Mouse (Mus musculus): ENCODE measurements around the gene Snx9. TPM values are rescaled to one million over a fixed set of nuclear protein-coding genes. Genes with fewer than 3 reads are reported as not detected.

Gene Snx9
- total RNA-seq, 1 experiment: 8.8 TPM

- Histone ChIP-seq H3K4me1 (ENCODE audit: control insufficient read depth in 2 of 2, insufficient read depth in 2 of 2, low read length in 2 of 2, poor library complexity in 1 of 2) (peaks cover 7 to 12% of the 10 kb centered on the region in 2 experiments), H3K9me3 (ENCODE audit: control insufficient read depth, insufficient read depth, low read depth, low read length) (no peaks in the 10 kb centered on the region), H3K36me3 (ENCODE audit: control insufficient read depth, insufficient read depth, low read length, poor library complexity, severe bottlenecking) (no peaks in the 10 kb centered on the region), H3K27ac (ENCODE audit: insufficient read depth, low read depth, low read length, poor library complexity, severe bottlenecking) (no peak overlapping the region), H3K4me3 (ENCODE audit: insufficient read depth in 1 of 2, low read depth in 1 of 2, low read length in 2 of 2, poor library complexity in 1 of 2, severe bottlenecking in 1 of 2) (no peak overlapping the region), H3K9ac (ENCODE audit: insufficient read depth, low read depth, low read length, poor library complexity, severe bottlenecking) (no peak overlapping the region)
- no peak for TF ChIP-seq HCFC1 (IDR thresholded peaks at IDR 0.05; ENCODE audit: borderline replicate concordance, insufficient read depth, low read length)
- TF ChIP-seq ZC3H11A (IDR thresholded peaks at IDR 0.05; ENCODE audit: borderline replicate concordance, low read depth, low read length): no peak
- TF ChIP-seq MAFK (IDR thresholded peaks at IDR 0.05; ENCODE audit: insufficient read depth, low read depth, low read length): no peak
- TF ChIP-seq ZNF384 (IDR thresholded peaks at IDR 0.05; ENCODE audit: low read depth, low read length): no peak
- DNase-seq (ENCODE audit: low read depth, low spot score): no peak
- in situ Hi-C loops (cut with MboI; ENCODE audit: low sequenced_read_pairs in 2 of 2, unreplicated experiment in 2 of 2): no loop called here
Measured at GRCm38 (mm10) chr17:5858209-5858608, 17.1 kb downstream of the Snx9 start.

GRCm38 (mm10) chr17:5862285-5862684 is 21.2 kb downstream of the Snx9 start:
- H3K4me1 ChIP-seq (ENCODE audit: control insufficient read depth in 2 of 2, insufficient read depth in 2 of 2, low read length in 2 of 2, poor library complexity in 1 of 2): peaks cover 3 to 4% of the 10 kb centered on the region in 2 experiments; a peak in 2 of 4 replicates
- H3K36me3 ChIP-seq (ENCODE audit: control insufficient read depth, insufficient read depth, low read length, poor library complexity, severe bottlenecking): no peaks in the 10 kb centered on the region
- no peak overlapping the region for H3K9ac ChIP-seq (ENCODE audit: insufficient read depth, low read depth, low read length, poor library complexity, severe bottlenecking)
- in situ Hi-C loops (cut with MboI; ENCODE audit: low sequenced_read_pairs in 2 of 2, unreplicated experiment in 2 of 2): no loop called here
- no peak overlapping the region for H3K4me3 ChIP-seq (ENCODE audit: insufficient read depth in 1 of 2, low read depth in 1 of 2, low read length in 2 of 2, poor library complexity in 1 of 2, severe bottlenecking in 1 of 2)
- TF ChIP-seq CHD2 (IDR thresholded peaks at IDR 0.05; ENCODE audit: low read depth, low read length) (no peak), MAFK (IDR thresholded peaks at IDR 0.05; ENCODE audit: insufficient read depth, low read depth, low read length) (no peak), ZNF384 (IDR thresholded peaks at IDR 0.05; ENCODE audit: low read depth, low read length) (no peak), ZC3H11A (IDR thresholded peaks at IDR 0.05; ENCODE audit: borderline replicate concordance, low read depth, low read length) (no peak), HCFC1 (IDR thresholded peaks at IDR 0.05; ENCODE audit: borderline replicate concordance, insufficient read depth, low read length) (no peak)
- H3K27ac ChIP-seq (ENCODE audit: insufficient read depth, low read depth, low read length, poor library complexity, severe bottlenecking): no peak overlapping the region
- DNase-seq (ENCODE audit: low read depth, low spot score): no peak
- H3K9me3 ChIP-seq (ENCODE audit: control insufficient read depth, insufficient read depth, low read depth, low read length): no peaks in the 10 kb centered on the region

DNA sequence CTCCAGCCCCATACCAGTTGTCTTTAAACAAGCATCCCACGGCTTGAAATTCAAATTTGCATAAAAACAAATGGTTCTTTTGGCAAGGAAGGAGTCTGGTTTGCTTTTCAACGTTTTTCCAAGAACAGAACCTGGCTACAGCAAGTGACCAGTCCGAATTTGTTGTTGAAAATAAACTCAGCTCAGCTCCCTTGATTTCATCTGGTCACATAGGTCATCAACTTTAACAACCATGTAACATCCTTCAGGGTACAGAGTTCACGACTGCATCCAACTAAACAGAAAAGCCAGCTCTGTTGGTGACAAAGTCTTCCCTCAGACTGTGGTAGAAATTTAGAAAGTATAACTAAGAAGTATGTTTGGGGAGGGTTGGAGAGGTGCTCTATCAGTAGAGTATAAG is 21.7 kb downstream of the Snx9 start:
- no peak for DNase-seq (ENCODE audit: low read depth, low spot score)
- Histone ChIP-seq H3K4me1 (ENCODE audit: control insufficient read depth in 2 of 2, insufficient read depth in 2 of 2, low read length in 2 of 2, poor library complexity in 1 of 2) (peaks cover 2 to 3% of the 10 kb centered on the region in 2 experiments; a peak in 2 of 4 replicates), H3K9ac (ENCODE audit: insufficient read depth, low read depth, low read length, poor library complexity, severe bottlenecking) (no peak overlapping the region), H3K36me3 (ENCODE audit: control insufficient read depth, insufficient read depth, low read length, poor library complexity, severe bottlenecking) (no peaks in the 10 kb centered on the region), H3K9me3 (ENCODE audit: control insufficient read depth, insufficient read depth, low read depth, low read length) (no peaks in the 10 kb centered on the region), H3K4me3 (ENCODE audit: insufficient read depth in 1 of 2, low read depth in 1 of 2, low read length in 2 of 2, poor library complexity in 1 of 2, severe bottlenecking in 1 of 2) (no peak overlapping the region), H3K27ac (ENCODE audit: insufficient read depth, low read depth, low read length, poor library complexity, severe bottlenecking) (no peak overlapping the region)
- TF ChIP-seq MAFK (IDR thresholded peaks at IDR 0.05; ENCODE audit: insufficient read depth, low read depth, low read length) (no peak), ZNF384 (IDR thresholded peaks at IDR 0.05; ENCODE audit: low read depth, low read length) (no peak), ZC3H11A (IDR thresholded peaks at IDR 0.05; ENCODE audit: borderline replicate concordance, low read depth, low read length) (no peak), CHD2 (IDR thresholded peaks at IDR 0.05; ENCODE audit: low read depth, low read length) (no peak), HCFC1 (IDR thresholded peaks at IDR 0.05; ENCODE audit: borderline replicate concordance, insufficient read depth, low read length) (no peak)
- in situ Hi-C loops (cut with MboI; ENCODE audit: low sequenced_read_pairs in 2 of 2, unreplicated experiment in 2 of 2): no loop called here

GRCm38 (mm10) chr17:5863745-5864144 is 22.6 kb downstream of the Snx9 start:
- in situ Hi-C loops (cut with MboI; ENCODE audit: low sequenced_read_pairs in 2 of 2, unreplicated experiment in 2 of 2): no loop called here
- TF ChIP-seq HCFC1 (IDR thresholded peaks at IDR 0.05; ENCODE audit: borderline replicate concordance, insufficient read depth, low read length) (no peak), ZNF384 (IDR thresholded peaks at IDR 0.05; ENCODE audit: low read depth, low read length) (no peak), CHD2 (IDR thresholded peaks at IDR 0.05; ENCODE audit: low read depth, low read length) (no peak), ZC3H11A (IDR thresholded peaks at IDR 0.05; ENCODE audit: borderline replicate concordance, low read depth, low read length) (no peak), MAFK (IDR thresholded peaks at IDR 0.05; ENCODE audit: insufficient read depth, low read depth, low read length) (no peak)
- H3K27ac ChIP-seq (ENCODE audit: insufficient read depth, low read depth, low read length, poor library complexity, severe bottlenecking): no peak overlapping the region
- H3K36me3 ChIP-seq (ENCODE audit: control insufficient read depth, insufficient read depth, low read length, poor library complexity, severe bottlenecking): no peaks in the 10 kb centered on the region
- no peak overlapping the region for H3K9ac ChIP-seq (ENCODE audit: insufficient read depth, low read depth, low read length, poor library complexity, severe bottlenecking)
- H3K4me3 ChIP-seq (ENCODE audit: insufficient read depth in 1 of 2, low read depth in 1 of 2, low read length in 2 of 2, poor library complexity in 1 of 2, severe bottlenecking in 1 of 2): no peak overlapping the region
- no peaks in the 10 kb centered on the region for H3K9me3 ChIP-seq (ENCODE audit: control insufficient read depth, insufficient read depth, low read depth, low read length)
- no peak for DNase-seq (ENCODE audit: low read depth, low spot score)
- H3K4me1 ChIP-seq (ENCODE audit: control insufficient read depth in 2 of 2, insufficient read depth in 2 of 2, low read length in 2 of 2, poor library complexity in 1 of 2): peaks cover 0 to 5% of the 10 kb centered on the region in 2 experiments; a peak in 1 of 4 replicates

DNA sequence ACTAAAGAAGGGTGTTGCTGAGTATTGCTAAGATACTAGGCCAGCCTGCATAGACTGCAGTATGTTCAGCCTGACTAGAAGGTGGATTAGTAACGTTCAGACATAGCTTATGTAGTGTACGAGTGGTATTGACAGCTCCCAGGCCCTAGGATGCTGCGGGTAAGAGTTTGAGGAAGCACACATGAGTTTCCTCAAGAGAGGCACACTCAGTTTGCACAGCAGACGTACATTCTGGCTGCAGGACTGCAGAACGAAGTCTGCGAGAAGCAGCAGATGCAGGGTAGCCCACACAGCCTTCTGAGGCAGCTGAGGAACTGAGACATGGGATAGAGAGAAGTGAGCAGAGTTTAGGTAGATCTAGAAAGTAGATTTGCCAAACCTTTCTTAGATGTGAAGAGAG is 26.3 kb downstream of the Snx9 start:
- Histone ChIP-seq H3K9me3 (ENCODE audit: control insufficient read depth, insufficient read depth, low read depth, low read length) (no peaks in the 10 kb centered on the region), H3K36me3 (ENCODE audit: control insufficient read depth, insufficient read depth, low read length, poor library complexity, severe bottlenecking) (no peaks in the 10 kb centered on the region), H3K27ac (ENCODE audit: insufficient read depth, low read depth, low read length, poor library complexity, severe bottlenecking) (no peak overlapping the region), H3K9ac (ENCODE audit: insufficient read depth, low read depth, low read length, poor library complexity, severe bottlenecking) (no peak overlapping the region), H3K4me3 (ENCODE audit: insufficient read depth in 1 of 2, low read depth in 1 of 2, low read length in 2 of 2, poor library complexity in 1 of 2, severe bottlenecking in 1 of 2) (no peak overlapping the region), H3K4me1 (ENCODE audit: control insufficient read depth in 2 of 2, insufficient read depth in 2 of 2, low read length in 2 of 2, poor library complexity in 1 of 2) (peaks cover 0 to 6% of the 10 kb centered on the region in 2 experiments; a peak in 1 of 4 replicates)
- no peak for DNase-seq (ENCODE audit: low read depth, low spot score)
- in situ Hi-C loops (cut with MboI; ENCODE audit: low sequenced_read_pairs in 2 of 2, unreplicated experiment in 2 of 2): no loop called here
- no peak for TF ChIP-seq ZNF384 (IDR thresholded peaks at IDR 0.05; ENCODE audit: low read depth, low read length)
- TF ChIP-seq ZC3H11A (IDR thresholded peaks at IDR 0.05; ENCODE audit: borderline replicate concordance, low read depth, low read length): no peak
- TF ChIP-seq CHD2 (IDR thresholded peaks at IDR 0.05; ENCODE audit: low read depth, low read length): no peak
- TF ChIP-seq MAFK (IDR thresholded peaks at IDR 0.05; ENCODE audit: insufficient read depth, low read depth, low read length): no peak
- TF ChIP-seq HCFC1 (IDR thresholded peaks at IDR 0.05; ENCODE audit: borderline replicate concordance, insufficient read depth, low read length): no peak

Data from ES-E14 (cell line).